In genomic region chr12:117663637-117664036, GRCm38 (mm10) we compare ENCODE assay signal across 11 mouse cellular contexts.
A peak's percentile ranks its signal among the peaks of the same experiment; 100 is the strongest.
DNase-seq lines count a peak whose midpoint lies in the region; ATAC-seq and TF ChIP-seq lines count a peak whose summit lies in the region.
"Had no signal": no experiment of that assay in that cellular context is flagged by ENCODE, and none has a peak within 500 bp of the region (broad histone marks: within the 10 kb centered on the region; RNA-seq: fewer than 3 reads in every experiment).

No protein-coding gene starts in this region.

- H3K4me3 ChIP-seq in layer of hippocampus, adult 2 months, result no peak overlapping the region
- H3K4me3 ChIP-seq in heart, embryonic 14.5 days (ENCODE audit: control insufficient read depth in 1 of 2, insufficient read depth in 1 of 2, low read depth in 1 of 2, low read length in 2 of 2), result no peak overlapping the region

- peaks cover 12 to 17% of the 10 kb centered on the region in 2 experiments for H3K4me1 ChIP-seq in heart, embryonic 14.5 days (ENCODE audit: control insufficient read depth in 2 of 2, insufficient read depth in 2 of 2, low read length in 2 of 2)

- WGBS in heart, embryonic 14.5 days, result 54% methylated on average over 5 of the region's 5 CpGs

- peak; percentile 85 for ATAC-seq in heart, embryonic 14.5 days (ENCODE audit: insufficient number of reproducible peaks, insufficient read depth, low FRiP score, low read depth)
- ATAC-seq: hindbrain, postnatal 0 days had no signal

- H3K27me3 ChIP-seq in heart, embryonic 14.5 days (ENCODE audit: control insufficient read depth, insufficient read depth, low read length), result no peaks in the 10 kb centered on the region
- H3K27me3 ChIP-seq: CH12.LX had no signal

- H3K27ac ChIP-seq in layer of hippocampus, adult 2 months, result peak overlapping the region; percentile 76
- peak overlapping the region; percentile 51 to 71 for H3K27ac ChIP-seq in heart, embryonic 14.5 days (replicated peaks in 1 of 2; ENCODE audit: control insufficient read depth in 1 of 2, insufficient read depth in 1 of 2, low read depth in 2 of 2, low read length in 2 of 2)
- H3K27ac ChIP-seq: hindbrain, postnatal 0 days had no signal

- no peak for TF ChIP-seq CTCF in layer of hippocampus, adult 2 months (conservative IDR thresholded peaks at IDR 0.05)

- H3K9me3 ChIP-seq in heart, embryonic 14.5 days (ENCODE audit: control insufficient read depth, low read length), result no peaks in the 10 kb centered on the region

- 0 out of 2 replicates have a peak overlapping the region, but pooled peaks have one; percentile 44 for H3K9ac ChIP-seq in heart, embryonic 14.5 days (ENCODE audit: low read length)

- DNase-seq in layer of hippocampus, adult 2 months (ENCODE audit: low spot score in 2 of 2), result no peak
- no peak for DNase-seq in layer of hippocampus, adult 9-11 months
- DNase-seq in kidney, postnatal 10 days, result peak; percentile 44
- peak; percentile 54 to 74 for DNase-seq in lung, postnatal 4 days
- DNase-seq in layer of hippocampus, adult 9-10 months (ENCODE audit: low spot score), result no peak
- DNase-seq in frontal cortex, postnatal 25 days (ENCODE audit: low spot score in 2 of 2), result no peak
- no peak for DNase-seq in ovary, postnatal 10 days (ENCODE audit: low spot score)
- DNase-seq: cerebellum, postnatal 36 days had no signal

- peak overlapping the region; percentile 31; the same call in 1 of the 2 replicates for H3K4me2 ChIP-seq in heart, embryonic 14.5 days (ENCODE audit: low read length)

- no peaks in the 10 kb centered on the region for H3K36me3 ChIP-seq in heart, embryonic 14.5 days (ENCODE audit: control insufficient read depth, insufficient read depth, low read length)

Comparison
In these comparisons a context has a peak if more than half of its experiments do, and no peak if none do; other contexts are left out.
1. DNase-seq: peak in kidney, postnatal 10 days (single experiment) and lung, postnatal 4 days (2 of 2); none in layer of hippocampus, adult 2 months (0 of 2), layer of hippocampus, adult 9-11 months (single experiment), layer of hippocampus, adult 9-10 months (single experiment), frontal cortex, postnatal 25 days (0 of 2) and ovary, postnatal 10 days (single experiment).